Mouse (Mus musculus) olfactory bulb, adult 2 months (tissue): Measurements from ENCODE around the gene Cacna1d.

ENCODE experiments used
- CTCF ChIP-seq: fragments of 200-500 bp; IDR thresholded peaks from 2 replicates; pipeline ENCODE4 v1.5.1; 2012; ENCODE audit warnings: low read depth, mild to moderate bottlenecking, low read length, moderate library complexity; ENCODE audit not compliant: insufficient read depth
- POLR2A ChIP-seq: fragments of 200-500 bp; IDR thresholded peaks from 2 replicates; pipeline ENCODE4 v1.6.1; 2012; ENCODE audit warnings: mild to moderate bottlenecking, low read depth, low read length, moderate library complexity; ENCODE audit not compliant: insufficient read depth

- TF ChIP-seq CTCF = no peak
- no peak for TF ChIP-seq POLR2A
Measured at GRCm38 (mm10) chr14:30008733-30009575, 482.3 kb downstream of the Cacna1d start, which contains the start of the genes Il17rb and Chdh.
